Comparison of ENCODE assay signal across 8 mouse cellular contexts in the genomic region with DNA sequence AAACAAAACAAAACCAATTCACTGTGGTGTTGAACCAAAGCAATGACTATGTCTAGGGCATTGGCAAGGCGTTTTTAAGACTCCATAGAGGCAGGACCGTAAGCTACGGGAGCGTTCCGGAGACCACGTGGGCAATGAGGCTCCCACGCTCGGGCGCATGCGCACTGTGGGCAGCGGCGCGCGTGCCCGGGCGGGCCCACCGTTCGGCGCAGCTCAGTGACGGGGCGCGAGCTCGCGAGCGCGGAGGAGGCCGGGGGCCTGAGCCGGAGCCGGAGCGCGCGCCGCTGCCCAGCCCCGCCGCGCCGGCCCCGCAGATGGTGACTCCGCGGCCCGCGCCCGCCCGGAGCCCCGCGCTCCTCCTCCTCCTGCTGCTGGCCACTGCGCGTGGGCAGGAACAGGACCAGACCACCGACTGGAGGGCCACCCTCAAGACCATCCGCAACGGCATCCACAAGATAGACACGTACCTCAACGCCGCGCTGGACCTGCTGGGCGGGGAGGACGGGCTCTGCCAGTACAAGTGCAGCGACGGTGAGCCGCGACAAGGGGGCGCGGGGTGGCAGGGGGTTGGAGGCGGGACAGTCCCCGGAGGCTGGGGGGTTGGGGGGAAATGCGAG. TPM values are rescaled to one million over a fixed set of nuclear protein-coding genes. Genes with fewer than 3 reads are reported as not detected.
A peak's percentile ranks its signal among the peaks of the same experiment; 100 is the strongest.
DNase-seq lines count a peak whose midpoint lies in the region; ATAC-seq and TF ChIP-seq lines count a peak whose summit lies in the region.

A gene (plus strand): TSS at position 202 of the 617 bp plus-strand sequence.

- peak within 1 kb of the TSS; percentile 84 for H3K9ac ChIP-seq in ES-Bruce4 (ENCODE audit: low read depth, poor library complexity, severe bottlenecking)
- peak within 1 kb of the TSS; percentile 75 for H3K9ac ChIP-seq in forebrain, embryonic 13.5 days
- peak within 1 kb of the TSS; percentile 58 for H3K9ac ChIP-seq in heart, postnatal 0 days (replicated peaks; ENCODE audit: low read depth, low read length)
- H3K9ac ChIP-seq in liver, embryonic 14.5 days (replicated peaks): peak within 1 kb of the TSS; percentile 80
- peak within 1 kb of the TSS; percentile 66 for H3K9ac ChIP-seq in neural tube, embryonic 11.5 days (ENCODE audit: low read length)
- peak within 1 kb of the TSS; percentile 90 for H3K9ac ChIP-seq in stomach, embryonic 16.5 days (ENCODE audit: low read length)

- no peak for TF ChIP-seq POLR2A in ES-Bruce4 (IDR thresholded peaks at IDR 0.05; ENCODE audit: insufficient read depth, low read length)

- 0 out of 2 replicates have a peak, but pooled peaks cover 2% of the 10 kb centered on the region for H3K9me3 ChIP-seq in ES-Bruce4 (replicated peaks; ENCODE audit: control insufficient read depth, insufficient read depth, low read length, poor library complexity, severe bottlenecking)
- no peaks in the 10 kb centered on the region for H3K9me3 ChIP-seq in forebrain, embryonic 13.5 days (replicated peaks)
- no peaks in the 10 kb centered on the region for H3K9me3 ChIP-seq in heart, postnatal 0 days (replicated peaks; ENCODE audit: control insufficient read depth, low read length)
- H3K9me3 ChIP-seq in liver, embryonic 14.5 days (ENCODE audit: control insufficient read depth, low read length): no peaks in the 10 kb centered on the region
- no peaks in the 10 kb centered on the region for H3K9me3 ChIP-seq in neural tube, embryonic 11.5 days (ENCODE audit: control insufficient read depth, low read length)
- no peaks in the 10 kb centered on the region for H3K9me3 ChIP-seq in stomach, embryonic 16.5 days (replicated peaks; ENCODE audit: control insufficient read depth, low read length)

- no peaks in the 10 kb centered on the region for H3K4me1 ChIP-seq in ES-Bruce4 (ENCODE audit: control insufficient read depth, insufficient read depth, low read length)
- peaks cover 11% of the 10 kb centered on the region for H3K4me1 ChIP-seq in forebrain, embryonic 13.5 days
- no peaks in the 10 kb centered on the region for H3K4me1 ChIP-seq in heart, postnatal 0 days (ENCODE audit: control insufficient read depth, insufficient read depth)
- peaks cover 25 to 29% of the 10 kb centered on the region in 2 experiments for H3K4me1 ChIP-seq in liver, embryonic 14.5 days (replicated peaks; ENCODE audit: control insufficient read depth in 2 of 2, insufficient read depth in 2 of 2, low read length in 1 of 2)
- no peaks in the 10 kb centered on the region for H3K4me1 ChIP-seq in neural tube, embryonic 11.5 days (ENCODE audit: control insufficient read depth, insufficient read depth, low read length)
- H3K4me1 ChIP-seq in stomach, embryonic 16.5 days (ENCODE audit: control insufficient read depth, insufficient read depth, low read length): no peaks in the 10 kb centered on the region; the same call in 1 of the 2 replicates

- TF ChIP-seq CTCF in ES-Bruce4 (IDR thresholded peaks at IDR 0.05; ENCODE audit: low read depth, low read length): no peak
- TF ChIP-seq CTCF in heart, postnatal 0 days (IDR thresholded peaks at IDR 0.05; ENCODE audit: low read depth): peak; percentile 26; the same call in 1 of the 2 replicates
- peak; percentile 52 for TF ChIP-seq CTCF in liver, embryonic 14.5 days (IDR thresholded peaks at IDR 0.05; ENCODE audit: low read depth)

- ATAC-seq in cerebellum, adult (ENCODE audit: insufficient number of reproducible peaks, low FRiP score, low TSS enrichment): peak; percentile 86
- ATAC-seq in forebrain, embryonic 13.5 days: peak; percentile 94
- ATAC-seq in heart, postnatal 0 days (ENCODE audit: insufficient read depth, low read depth): peak; percentile 91
- peak; percentile 79 for ATAC-seq in liver, embryonic 14.5 days (ENCODE audit: insufficient read depth)
- ATAC-seq in neural tube, embryonic 11.5 days (ENCODE audit: insufficient read depth, low FRiP score, low TSS enrichment): peak; percentile 90
- peak; percentile 88 for ATAC-seq in stomach, embryonic 16.5 days (ENCODE audit: insufficient read depth, low FRiP score)

- no peak within 1 kb of the TSS for H3K27ac ChIP-seq in ES-Bruce4 (ENCODE audit: insufficient read depth, low read length)
- H3K27ac ChIP-seq in forebrain, embryonic 13.5 days: peak within 1 kb of the TSS; percentile 73
- peak within 1 kb of the TSS; percentile 66 for H3K27ac ChIP-seq in heart, postnatal 0 days (ENCODE audit: low read depth)
- H3K27ac ChIP-seq in liver, embryonic 14.5 days: peak within 1 kb of the TSS; percentile 36
- peak within 1 kb of the TSS; percentile 24; the same call in 1 of the 2 replicates for H3K27ac ChIP-seq in neural tube, embryonic 11.5 days (ENCODE audit: low read depth, low read length)
- H3K27ac ChIP-seq in stomach, embryonic 16.5 days (ENCODE audit: low read length): peak within 1 kb of the TSS; percentile 75

- H3K27me3 ChIP-seq in ES-Bruce4 (ENCODE audit: control insufficient read depth, insufficient read depth, low read length, poor library complexity, severe bottlenecking): no peaks in the 10 kb centered on the region
- H3K27me3 ChIP-seq in forebrain, embryonic 13.5 days: no peaks in the 10 kb centered on the region
- H3K27me3 ChIP-seq in heart, postnatal 0 days (ENCODE audit: control insufficient read depth, insufficient read depth, low read length): no peaks in the 10 kb centered on the region
- no peaks in the 10 kb centered on the region for H3K27me3 ChIP-seq in liver, embryonic 14.5 days (ENCODE audit: control insufficient read depth, insufficient read depth, low read length)
- H3K27me3 ChIP-seq in neural tube, embryonic 11.5 days (ENCODE audit: control insufficient read depth, insufficient read depth, low read length): no peaks in the 10 kb centered on the region
- 0 out of 2 replicates have a peak, but pooled peaks cover 4% of the 10 kb centered on the region for H3K27me3 ChIP-seq in stomach, embryonic 16.5 days (ENCODE audit: control insufficient read depth, insufficient read depth, low read length)

- peak within 1 kb of the TSS; percentile 86 for H3K4me2 ChIP-seq in forebrain, embryonic 13.5 days
- H3K4me2 ChIP-seq in heart, postnatal 0 days (ENCODE audit: low read depth, low read length): peak within 1 kb of the TSS; percentile 90
- peak within 1 kb of the TSS; percentile 88 for H3K4me2 ChIP-seq in liver, embryonic 14.5 days (ENCODE audit: low read depth)
- H3K4me2 ChIP-seq in neural tube, embryonic 11.5 days (ENCODE audit: low read depth): peak within 1 kb of the TSS; percentile 90
- H3K4me2 ChIP-seq in stomach, embryonic 16.5 days (ENCODE audit: low read depth, low read length): peak within 1 kb of the TSS; percentile 94

- no peak for TF ChIP-seq EP300 in ES-Bruce4 (IDR thresholded peaks at IDR 0.05; ENCODE audit: insufficient read depth, low read depth, low read length)
- no peak for TF ChIP-seq EP300 in heart, postnatal 0 days (IDR thresholded peaks at IDR 0.05; ENCODE audit: low read depth)
- TF ChIP-seq EP300 in liver, embryonic 14.5 days (IDR thresholded peaks at IDR 0.05; ENCODE audit: low read depth): no peak

- H3K4me3 ChIP-seq in ES-Bruce4 (ENCODE audit: low read depth, low read length): peak within 1 kb of the TSS; percentile 95
- H3K4me3 ChIP-seq in forebrain, embryonic 13.5 days: peak within 1 kb of the TSS; percentile 67
- peak within 1 kb of the TSS; percentile 60 for H3K4me3 ChIP-seq in heart, postnatal 0 days (ENCODE audit: low read depth, low read length)
- peak within 1 kb of the TSS; percentile 73 to 74 for H3K4me3 ChIP-seq in liver, embryonic 14.5 days (ENCODE audit: insufficient read depth in 1 of 2, low read depth in 2 of 2, low read length in 2 of 2)
- H3K4me3 ChIP-seq in neural tube, embryonic 11.5 days (ENCODE audit: low read depth, low read length): peak within 1 kb of the TSS; percentile 51
- H3K4me3 ChIP-seq in stomach, embryonic 16.5 days (replicated peaks; ENCODE audit: low read length): peak within 1 kb of the TSS; percentile 68

- under 1% methylated on average over 44 of the region's 66 CpGs for WGBS in forebrain, embryonic 13.5 days
- under 1% methylated on average over 53 of the region's 66 CpGs for WGBS in heart, postnatal 0 days
- 1% methylated on average over 58 of the region's 66 CpGs for WGBS in liver, embryonic 14.5 days (ENCODE audit: insufficient replicate concordance)
- WGBS in neural tube, embryonic 11.5 days: under 1% methylated on average over 63 of the region's 66 CpGs
- under 1% methylated on average over 53 of the region's 66 CpGs for WGBS in stomach, embryonic 16.5 days

- no peaks in the 10 kb centered on the region for H3K36me3 ChIP-seq in ES-Bruce4 (ENCODE audit: control insufficient read depth, insufficient read depth, low read length, poor library complexity, severe bottlenecking)
- H3K36me3 ChIP-seq in forebrain, embryonic 13.5 days (ENCODE audit: poor library complexity, severe bottlenecking): no peaks in the 10 kb centered on the region
- no peaks in the 10 kb centered on the region for H3K36me3 ChIP-seq in heart, postnatal 0 days (replicated peaks; ENCODE audit: control insufficient read depth, insufficient read depth, low read length)
- H3K36me3 ChIP-seq in liver, embryonic 14.5 days (replicated peaks; ENCODE audit: control insufficient read depth, insufficient read depth, low read depth): no peaks in the 10 kb centered on the region
- no peaks in the 10 kb centered on the region for H3K36me3 ChIP-seq in neural tube, embryonic 11.5 days (ENCODE audit: control insufficient read depth, insufficient read depth, low read length)
- no peaks in the 10 kb centered on the region for H3K36me3 ChIP-seq in stomach, embryonic 16.5 days (ENCODE audit: control insufficient read depth, insufficient read depth, low read length)

- DNase-seq in heart, postnatal 0 days (ENCODE audit: low spot score): peak; percentile 88
- DNase-seq in kidney, postnatal 36 days: peak; percentile 90 to 94
- DNase-seq in liver, embryonic 14.5 days (ENCODE audit: low read depth in 3 of 3, low spot score in 3 of 3): peak; percentile 59 to 75 (median 63)
- peak; percentile 95 for DNase-seq in neural tube, embryonic 11.5 days (ENCODE audit: low spot score)

RNA-seq across cellular contexts. Expression of the gene that starts here (rescaled TPM):
- 15.5 and 17.6 TPM in 2 replicates for polyA plus RNA-seq in ES-Bruce4 (2011; ENCODE audit: insufficient read depth, insufficient read length, low read depth, missing spikeins)
- polyA plus RNA-seq in forebrain, embryonic 13.5 days (2015; fragmentation: Nextera tagmentation; extraction: Ambion mirVana): 29.5 and 31.3 TPM in 2 replicates
- total RNA-seq in heart, postnatal 0 days (2014; rRNA removed; ENCODE audit: low replicate concordance): 48.7 and 52.2 TPM in 2 replicates
- 44.1 and 50.2 TPM in 2 replicates for polyA plus RNA-seq in heart, postnatal 0 days (2015; fragmentation: Nextera tagmentation; extraction: Ambion mirVana)
- polyA plus RNA-seq in liver, embryonic 14.5 days (2012; rRNA removed): 31.0 and 45.7 TPM in 2 replicates
- 84.7 and 95.3 TPM in 2 replicates for polyA plus RNA-seq in liver, embryonic 14.5 days (2014; fragmentation: Nextera tagmentation; extraction: Ambion mirVana)
- polyA plus RNA-seq in neural tube, embryonic 11.5 days (2014; fragmentation: Nextera tagmentation; extraction: Ambion mirVana): 20.9 and 22.9 TPM in 2 replicates
- 49.4 and 56.0 TPM in 2 replicates for polyA plus RNA-seq in stomach, embryonic 16.5 days (2015; fragmentation: Nextera tagmentation; extraction: Ambion mirVana)
